Comparison of ENCODE assay signal across 29 mouse cellular contexts in genomic region chr7:67689793-67690192, GRCm38 (mm10). TPM values are rescaled to one million over a fixed set of nuclear protein-coding genes. Genes with fewer than 3 reads are reported as not detected.
DNase-seq lines count a peak whose midpoint lies in the region; ATAC-seq lines count a peak whose summit lies in the region.
"Had no signal": no experiment of that assay in that cellular context is flagged by ENCODE, and none has a peak within 500 bp of the region (broad histone marks: within the 10 kb centered on the region; RNA-seq: fewer than 3 reads in every experiment).

No protein-coding gene starts in this region.

- H3K9me3 ChIP-seq in kidney, embryonic 15.5 days (replicated peaks) = no peaks in the 10 kb centered on the region
- H3K9me3 ChIP-seq in lung, embryonic 16.5 days (ENCODE audit: control insufficient read depth, low read length) = no peaks in the 10 kb centered on the region
- no peaks in the 10 kb centered on the region for H3K9me3 ChIP-seq in stomach, embryonic 15.5 days
- no peaks in the 10 kb centered on the region; the same call in 1 of the 2 replicates for H3K9me3 ChIP-seq in forebrain, embryonic 11.5 days (ENCODE audit: control insufficient read depth, low read length)
- H3K9me3 ChIP-seq: forebrain, embryonic 12.5 days; heart, embryonic 10.5 days; liver, embryonic 15.5 days; midbrain, embryonic 13.5 days; neural tube, embryonic 13.5 days had no signal

- peaks cover 3% of the 10 kb centered on the region; the same call in 1 of the 2 replicates for H3K4me1 ChIP-seq in kidney, embryonic 15.5 days
- peaks cover 23% of the 10 kb centered on the region for H3K4me1 ChIP-seq in lung, embryonic 16.5 days (replicated peaks; ENCODE audit: control insufficient read depth, insufficient read depth, low read length)
- H3K4me1 ChIP-seq in stomach, embryonic 15.5 days = 0 out of 2 replicates have a peak, but pooled peaks cover 3% of the 10 kb centered on the region
- H3K4me1 ChIP-seq in forebrain, embryonic 11.5 days (replicated peaks; ENCODE audit: control insufficient read depth, insufficient read depth, low read length) = no peaks in the 10 kb centered on the region
- H3K4me1 ChIP-seq: forebrain, embryonic 12.5 days; limb, embryonic 12.5 days; liver, embryonic 15.5 days; midbrain, embryonic 13.5 days; neural tube, embryonic 13.5 days had no signal

- no peak overlapping the region for H3K4me2 ChIP-seq in kidney, embryonic 15.5 days
- no peak overlapping the region for H3K4me2 ChIP-seq in lung, embryonic 16.5 days (ENCODE audit: low read depth, low read length)
- H3K4me2 ChIP-seq in stomach, embryonic 15.5 days = no peak overlapping the region
- H3K4me2 ChIP-seq in forebrain, embryonic 11.5 days (ENCODE audit: low read depth, low read length, severe bottlenecking) = no peak overlapping the region
- H3K4me2 ChIP-seq: forebrain, embryonic 12.5 days; hindbrain, embryonic 14.5 days; limb, embryonic 12.5 days; liver, embryonic 15.5 days; midbrain, embryonic 13.5 days; neural tube, embryonic 13.5 days had no signal

- 88% methylated on average over 7 of the region's 7 CpGs for WGBS in kidney, embryonic 15.5 days
- 64% methylated on average over 7 of the region's 7 CpGs for WGBS in lung, embryonic 16.5 days
- WGBS in stomach, embryonic 15.5 days = 75% methylated on average over 7 of the region's 7 CpGs
- 87% methylated on average over 7 of the region's 7 CpGs for WGBS in forebrain, embryonic 11.5 days

- peaks cover 24% of the 10 kb centered on the region for H3K36me3 ChIP-seq in kidney, embryonic 15.5 days
- peaks cover 6% of the 10 kb centered on the region for H3K36me3 ChIP-seq in lung, embryonic 16.5 days (ENCODE audit: control insufficient read depth, insufficient read depth, low read length)
- H3K36me3 ChIP-seq in stomach, embryonic 15.5 days = 0 out of 2 replicates have a peak, but pooled peaks cover 2% of the 10 kb centered on the region
- H3K36me3 ChIP-seq in forebrain, embryonic 11.5 days (ENCODE audit: control insufficient read depth, insufficient read depth, low read length) = peaks cover 5% of the 10 kb centered on the region; the same call in 1 of the 2 replicates
- H3K36me3 ChIP-seq: G1E; liver, embryonic 15.5 days had no signal

- H3K27ac ChIP-seq in kidney, embryonic 15.5 days = 0 out of 2 replicates have a peak overlapping the region, but pooled peaks have one; percentile 1
- peak overlapping the region; percentile 83 for H3K27ac ChIP-seq in lung, embryonic 16.5 days (ENCODE audit: low read length)
- H3K27ac ChIP-seq in stomach, embryonic 15.5 days = peak overlapping the region; percentile 50; the same call in 1 of the 2 replicates
- H3K27ac ChIP-seq in forebrain, embryonic 11.5 days (ENCODE audit: low read depth, low read length) = no peak overlapping the region
- H3K27ac ChIP-seq: forebrain, embryonic 12.5 days; heart, embryonic 10.5 days; hindbrain, embryonic 14.5 days; left cerebral cortex, adult 2 months; limb, embryonic 12.5 days; liver, embryonic 15.5 days; midbrain, embryonic 13.5 days; neural tube, embryonic 13.5 days had no signal

- peak; percentile 51 for DNase-seq in adrenal gland, adult 2 months
- DNase-seq in adrenal gland, postnatal 25 days = no peak
- DNase-seq in kidney, postnatal 25 days = no peak
- no peak for DNase-seq in lung, postnatal 14 days
- no peak for DNase-seq in forebrain, embryonic 11.5 days (ENCODE audit: low spot score)
- DNase-seq: cerebellum, adult 18-20 months; cerebellum, postnatal 10 days; forebrain, postnatal 0 days; gastrocnemius, postnatal 10 days; kidney, adult 18-20 months; kidney, postnatal 10 days; lung, postnatal 4 days; right cerebral cortex, postnatal 4 days; thymus, postnatal 14 days had no signal

- H3K9ac ChIP-seq in kidney, embryonic 15.5 days = no peak overlapping the region
- H3K9ac ChIP-seq in lung, embryonic 16.5 days (ENCODE audit: low read length) = no peak overlapping the region
- no peak overlapping the region for H3K9ac ChIP-seq in stomach, embryonic 15.5 days
- H3K9ac ChIP-seq in forebrain, embryonic 11.5 days (ENCODE audit: low read length) = no peak overlapping the region
- H3K9ac ChIP-seq: forebrain, embryonic 12.5 days; forebrain, postnatal 0 days; hindbrain, embryonic 14.5 days; limb, embryonic 12.5 days; liver, embryonic 15.5 days; midbrain, embryonic 13.5 days; neural tube, embryonic 13.5 days had no signal

- H3K4me3 ChIP-seq in kidney, embryonic 15.5 days (replicated peaks) = no peak overlapping the region
- no peak overlapping the region for H3K4me3 ChIP-seq in lung, embryonic 16.5 days (ENCODE audit: low read length)
- no peak overlapping the region for H3K4me3 ChIP-seq in stomach, embryonic 15.5 days (replicated peaks)
- H3K4me3 ChIP-seq in forebrain, embryonic 11.5 days (ENCODE audit: low read depth, low read length) = no peak overlapping the region
- H3K4me3 ChIP-seq: erythroblast, embryonic 14.5 days; forebrain, embryonic 12.5 days; heart, embryonic 10.5 days; left cerebral cortex, adult 2 months; limb, embryonic 12.5 days; liver, embryonic 15.5 days; megakaryocyte, embryonic 14.5 days; midbrain, embryonic 13.5 days; neural tube, embryonic 13.5 days had no signal

- ATAC-seq in kidney, embryonic 15.5 days (replicated peaks; ENCODE audit: low FRiP score) = no peak
- no peak for ATAC-seq in lung, embryonic 16.5 days (ENCODE audit: low read depth)
- no peak for ATAC-seq in stomach, embryonic 15.5 days (ENCODE audit: insufficient read depth, low FRiP score, low read depth)
- no peak for ATAC-seq in forebrain, embryonic 11.5 days (replicated peaks; ENCODE audit: low FRiP score)
- ATAC-seq: forebrain, postnatal 0 days; inflammation-experienced regulatory T-cells, adult 6 months; midbrain, embryonic 13.5 days had no signal

- no peaks in the 10 kb centered on the region for H3K27me3 ChIP-seq in kidney, embryonic 15.5 days
- no peaks in the 10 kb centered on the region for H3K27me3 ChIP-seq in lung, embryonic 16.5 days (ENCODE audit: control insufficient read depth, insufficient read depth, low read depth, low read length)
- no peaks in the 10 kb centered on the region for H3K27me3 ChIP-seq in stomach, embryonic 15.5 days (replicated peaks)
- H3K27me3 ChIP-seq in forebrain, embryonic 11.5 days (ENCODE audit: control insufficient read depth, insufficient read depth, low read length) = no peaks in the 10 kb centered on the region
- H3K27me3 ChIP-seq: forebrain, embryonic 12.5 days; limb, embryonic 12.5 days; liver, embryonic 15.5 days; midbrain, embryonic 13.5 days; neural tube, embryonic 13.5 days had no signal

RNA-seq across cellular contexts. Expression of gene Ttc23, which starts 42.6 kb away (rescaled TPM):
- total RNA-seq in adrenal gland, adult 2 months (2021) = 10 to 100 TPM; 26.8 to 30.1 TPM
- 4.9 and 5.1 TPM in 2 replicates for polyA plus RNA-seq in adrenal gland, adult 2 months (2012; rRNA removed)
- 34.8 and 45.0 TPM in 2 replicates for total RNA-seq in adrenal gland, postnatal 25 days (2021)
- 30.4 and 33.1 TPM in 2 replicates for polyA plus RNA-seq in kidney, embryonic 15.5 days (2015; fragmentation: Nextera tagmentation; extraction: Ambion mirVana)
- 27.1 and 29.8 TPM in 2 replicates for polyA plus RNA-seq in lung, embryonic 16.5 days (2015; fragmentation: Nextera tagmentation; extraction: Ambion mirVana)
- 33.0 and 35.8 TPM in 2 replicates for polyA plus RNA-seq in stomach, embryonic 15.5 days (2015; fragmentation: Nextera tagmentation; extraction: Ambion mirVana)
- 34.4 and 37.9 TPM in 2 replicates for polyA plus RNA-seq in forebrain, embryonic 11.5 days (2014; fragmentation: Nextera tagmentation; extraction: Ambion mirVana)
- polyA plus RNA-seq: erythroblast, embryonic 14.5 days had no signal

RNA-seq across cellular contexts. Expression of gene Lrrc28, which starts 44.7 kb away (rescaled TPM):
- 10 to 100 TPM; 19.4 to 24.7 TPM for total RNA-seq in adrenal gland, adult 2 months (2021)
- 18.6 and 24.1 TPM in 2 replicates for polyA plus RNA-seq in adrenal gland, adult 2 months (2012; rRNA removed)
- total RNA-seq in adrenal gland, postnatal 25 days (2021) = 14.1 and 22.0 TPM in 2 replicates
- 15.3 and 15.7 TPM in 2 replicates for polyA plus RNA-seq in kidney, embryonic 15.5 days (2015; fragmentation: Nextera tagmentation; extraction: Ambion mirVana)
- 13.5 and 16.9 TPM in 2 replicates for polyA plus RNA-seq in lung, embryonic 16.5 days (2015; fragmentation: Nextera tagmentation; extraction: Ambion mirVana)
- 12.0 and 14.2 TPM in 2 replicates for polyA plus RNA-seq in stomach, embryonic 15.5 days (2015; fragmentation: Nextera tagmentation; extraction: Ambion mirVana)
- 25.2 and 26.5 TPM in 2 replicates for polyA plus RNA-seq in forebrain, embryonic 11.5 days (2014; fragmentation: Nextera tagmentation; extraction: Ambion mirVana)
